Mouse (Mus musculus) lung, embryonic 14.5 days (tissue): ENCODE results near the gene Mfn2. TPM values are rescaled to one million over a fixed set of nuclear protein-coding genes. Genes with fewer than 3 reads are reported as not detected.
A peak's percentile ranks its signal among the peaks of the same experiment; 100 is the strongest.

Experiments used
- ATAC-seq: fragments of 200-750 bp; cut with Nextera tagmentation; 2 replicates; pipeline ENCODE4 v1.8.0; 2017; ENCODE audit warnings: mild to moderate bottlenecking, moderate TSS enrichment, moderate library complexity; ENCODE audit not compliant: insufficient read depth
- DNase-seq: peaks from one replicate; pipeline ENCODE4 v3.0.0-alpha.2; 2015
- H3K27ac ChIP-seq: fragments of 300-500 bp; sonication (generic); 2 replicates; pipeline ENCODE4 v1.5.1; 2014; ENCODE audit warnings: low read depth, mild to moderate bottlenecking, moderate library complexity
- H3K27me3 ChIP-seq: fragments of 300-500 bp; sonication (generic); 2 replicates; pipeline ENCODE4 v1.6.1; 2014; ENCODE audit warnings: low read length, control low read depth; ENCODE audit not compliant: insufficient read depth
- H3K36me3 ChIP-seq: fragments of 300-500 bp; sonication (generic); 2 replicates; pipeline ENCODE4 v1.6.1; 2014; ENCODE audit warnings: control low read depth; ENCODE audit not compliant: insufficient read depth
- H3K4me1 ChIP-seq: fragments of 300-500 bp; sonication (generic); 2 replicates; pipeline ENCODE4 v1.6.1; 2014; ENCODE audit warnings: antibody characterized with exemption, control low read depth; ENCODE audit not compliant: insufficient read depth
- H3K4me2 ChIP-seq: fragments of 300-500 bp; sonication (generic); 2 replicates; pipeline ENCODE4 v1.6.1; 2014; ENCODE audit warnings: mild to moderate bottlenecking
- H3K4me3 ChIP-seq: fragments of 300-500 bp; sonication (generic); 2 replicates; pipeline ENCODE4 v1.5.1; 2014; ENCODE audit warnings: low read depth, low read length
- H3K9ac ChIP-seq: fragments of 300-500 bp; sonication (generic); 2 replicates; pipeline ENCODE4 v1.6.1; 2014
- H3K9me3 ChIP-seq: fragments of 300-500 bp; sonication (generic); 2 replicates; pipeline ENCODE4 v1.6.1; 2016; ENCODE audit warnings: low read depth, low read length, control low read depth
- CTCF ChIP-seq: IDR thresholded peaks from 2 replicates; pipeline ENCODE4 v1.5.1; 2016; ENCODE audit warnings: antibody characterized with exemption, low read depth
- WGBS: fragments of 180-500 bp; shearing (Covaris S2); extraction: QIAGEN DNeasy Blood & Tissue Kit; methylation state at CpG from one replicate; pipeline ENCODE4 v1.1.7; 2014; 5-methylcytosine and 5-hydroxymethylcytosine counted together
- polyA plus RNA-seq: library from polyadenylated mRNA; unstranded; fragments of >200 nt; fragmentation: Nextera tagmentation; extraction: Ambion mirVana; gene quantifications from 2 replicates; pipeline ENCODE4 v1.2.1, GENCODE M21; 2014

Mfn2 gene
- polyA plus RNA-seq, 1 experiment from 2014 or later: 32.6 TPM

DNA sequence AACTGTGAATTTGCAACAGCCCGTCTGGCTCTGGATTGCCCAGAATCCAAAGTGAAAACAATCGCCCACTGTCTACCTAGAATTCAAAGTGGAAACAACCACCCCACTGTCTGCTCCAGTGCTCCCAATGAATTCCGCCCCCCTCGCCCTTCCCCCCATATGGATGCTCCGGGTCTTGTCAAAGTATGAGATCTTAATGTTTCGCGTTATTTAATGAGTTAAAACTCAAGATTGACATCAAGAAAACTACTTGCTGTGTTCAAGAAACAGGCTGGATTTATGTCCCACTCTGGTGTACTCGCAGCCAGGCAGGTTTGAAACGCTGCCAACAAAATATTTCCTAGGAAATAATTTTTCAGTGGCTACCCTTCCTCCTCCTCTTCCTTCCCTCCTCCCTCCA is 35.6 kb upstream of the Mfn2 start:
- WGBS: 37% methylated on average over 9 of the region's 9 CpGs
- Histone ChIP-seq H3K4me2 (peak overlapping the region; percentile 97), H3K27ac (peak overlapping the region; percentile 81), H3K9me3 (no peaks in the 10 kb centered on the region), H3K27me3 (no peaks in the 10 kb centered on the region), H3K9ac (no peak overlapping the region), H3K4me1 (peaks cover 19% of the 10 kb centered on the region), H3K36me3 (peaks cover 11% of the 10 kb centered on the region), H3K4me3 (0 out of 2 replicates have a peak overlapping the region, but pooled peaks have one; percentile 88)
- TF ChIP-seq CTCF: no peak
- ATAC-seq: no peak
- peak; percentile 80 for DNase-seq

- no peaks in the 10 kb centered on the region for H3K27me3 ChIP-seq
- no peaks in the 10 kb centered on the region for H3K9me3 ChIP-seq
- 51% methylated on average over 14 of the region's 14 CpGs for WGBS
- DNase-seq: peak; percentile 65
- ATAC-seq: no peak
- peaks cover 19% of the 10 kb centered on the region for H3K4me1 ChIP-seq
- H3K36me3 ChIP-seq: no peaks in the 10 kb centered on the region
- no peak overlapping the region; the same call in 1 of the 2 replicates for H3K27ac ChIP-seq
- H3K4me3 ChIP-seq: no peak overlapping the region
- TF ChIP-seq CTCF: no peak
- no peak overlapping the region for H3K9ac ChIP-seq
- H3K4me2 ChIP-seq: no peak overlapping the region
Observed at GRCm38 (mm10) chr4:147938148-147939096, 33.9 kb upstream of the Mfn2 start.

DNA sequence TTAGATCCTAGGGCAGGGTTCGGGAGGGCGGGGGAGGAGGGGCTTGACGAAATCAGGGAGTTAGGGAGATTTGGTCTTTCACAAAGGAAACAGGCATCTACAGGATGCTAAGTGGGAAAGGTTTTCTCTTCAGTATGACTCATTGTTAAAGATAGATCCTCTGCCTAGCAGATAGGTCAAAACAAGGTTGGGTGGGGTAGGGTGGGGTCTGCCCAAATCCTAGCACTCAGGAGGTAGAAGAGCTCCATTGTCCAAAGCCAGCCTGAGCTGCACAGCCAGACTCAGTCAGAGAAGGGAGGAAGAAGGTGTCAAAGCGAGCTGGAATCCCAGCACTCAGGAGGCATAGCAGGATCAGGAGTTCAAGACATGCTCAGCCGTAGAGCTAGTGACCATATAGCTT is 33.0 kb upstream of the Mfn2 start:
- Histone ChIP-seq H3K27me3 (no peaks in the 10 kb centered on the region), H3K4me2 (0 out of 2 replicates have a peak overlapping the region, but pooled peaks have one; percentile 84), H3K27ac (no peak overlapping the region), H3K9me3 (no peaks in the 10 kb centered on the region), H3K9ac (no peak overlapping the region), H3K36me3 (no peaks in the 10 kb centered on the region), H3K4me1 (peaks cover 19% of the 10 kb centered on the region), H3K4me3 (no peak overlapping the region)
- DNase-seq (no peak), ATAC-seq (no peak)
- TF ChIP-seq CTCF: no peak
- WGBS: 65% methylated on average over 5 of the region's 5 CpGs

GRCm38 (mm10) chr4:147937021-147937420 is 32.5 kb upstream of the Mfn2 start:
- no peaks in the 10 kb centered on the region for H3K36me3 ChIP-seq
- H3K4me1 ChIP-seq: peaks cover 17% of the 10 kb centered on the region
- ATAC-seq (no peak), DNase-seq (no peak)
- H3K9me3 ChIP-seq: no peaks in the 10 kb centered on the region
- peak overlapping the region; percentile 75 for H3K9ac ChIP-seq
- WGBS: 43% methylated on average over 3 of the region's 3 CpGs
- peak overlapping the region; percentile 84 for H3K4me2 ChIP-seq
- peak overlapping the region; percentile 71 for H3K4me3 ChIP-seq
- H3K27ac ChIP-seq: no peak overlapping the region
- no peak for TF ChIP-seq CTCF
- no peaks in the 10 kb centered on the region for H3K27me3 ChIP-seq

- Histone ChIP-seq H3K27ac (peak within 1 kb of the TSS; percentile 65; the same call in 1 of the 2 replicates), H3K9me3 (no peaks in the 10 kb centered on the region), H3K4me3 (peak within 1 kb of the TSS; percentile 71), H3K4me2 (peak within 1 kb of the TSS; percentile 84), H3K9ac (peak within 1 kb of the TSS; percentile 75), H3K36me3 (no peaks in the 10 kb centered on the region), H3K27me3 (no peaks in the 10 kb centered on the region), H3K4me1 (peaks cover 13% of the 10 kb centered on the region)
- DNase-seq (peak; percentile 90), ATAC-seq (peak; percentile 69)
- TF ChIP-seq CTCF: peak; percentile 24; the same call in 1 of the 2 replicates
- WGBS: under 1% methylated on average over 51 of the region's 51 CpGs
Observed at GRCm38 (mm10) chr4:147936331-147936954, 31.9 kb upstream of the Mfn2 start, which contains the start of gene Plod1. Gene Plod1, minus strand, starts transcription at chr4:147936767.

DNA sequence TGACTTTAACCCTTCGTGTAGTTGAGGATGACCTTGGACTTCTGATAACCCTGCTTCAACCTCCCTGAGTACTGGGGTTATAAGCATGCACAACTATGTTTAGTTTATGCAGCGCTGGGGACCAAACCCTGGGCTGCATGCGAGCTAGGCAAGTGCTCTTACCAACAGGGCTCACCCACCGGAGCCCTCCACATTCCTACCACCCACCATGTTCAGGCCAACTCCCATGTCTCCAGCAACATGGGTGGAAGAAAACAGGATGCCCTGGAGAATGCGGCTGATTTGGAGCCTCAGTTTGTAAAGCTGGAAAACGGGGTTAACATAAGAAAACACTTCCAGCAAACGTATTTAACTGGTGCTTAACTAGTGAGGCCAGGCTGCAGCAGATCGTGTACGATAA is 31.4 kb upstream of the Mfn2 start:
- no peak for DNase-seq
- Histone ChIP-seq H3K36me3 (peaks cover 2% of the 10 kb centered on the region; the same call in 1 of the 2 replicates), H3K9ac (peak overlapping the region; percentile 75), H3K27me3 (no peaks in the 10 kb centered on the region), H3K4me1 (peaks cover 13% of the 10 kb centered on the region), H3K4me3 (peak overlapping the region; percentile 71), H3K9me3 (no peaks in the 10 kb centered on the region), H3K4me2 (peak overlapping the region; percentile 84), H3K27ac (no peak overlapping the region)
- no peak for TF ChIP-seq CTCF
- ATAC-seq: no peak
- 14% methylated on average over 9 of the region's 9 CpGs for WGBS

DNA sequence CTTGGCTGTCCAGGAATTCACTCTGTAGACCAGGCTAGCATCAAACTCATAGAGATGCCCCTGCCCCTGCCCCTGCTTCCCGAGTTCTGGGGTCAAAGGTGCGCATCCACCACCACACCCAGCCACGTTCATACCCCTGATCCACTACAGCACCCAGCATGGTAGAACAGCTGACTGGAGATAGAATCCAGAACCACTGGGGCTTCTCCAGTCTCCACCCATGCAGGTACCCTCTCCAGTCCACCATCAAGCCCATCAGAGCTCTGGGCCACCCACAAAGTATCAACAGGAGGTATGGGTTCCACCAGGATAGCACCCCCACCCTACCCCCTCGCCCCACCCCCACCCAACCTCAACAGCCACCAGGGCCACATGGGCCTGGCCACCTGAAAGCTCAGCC is 30.1 kb upstream of the Mfn2 start:
- ATAC-seq: no peak
- no peak for TF ChIP-seq CTCF
- H3K9me3 ChIP-seq: no peaks in the 10 kb centered on the region
- no peak overlapping the region for H3K9ac ChIP-seq
- H3K36me3 ChIP-seq: peaks cover 11% of the 10 kb centered on the region; the same call in 1 of the 2 replicates
- no peak overlapping the region for H3K4me2 ChIP-seq
- H3K27me3 ChIP-seq: no peaks in the 10 kb centered on the region
- no peak overlapping the region for H3K4me3 ChIP-seq
- DNase-seq: no peak
- WGBS: 78% methylated on average over 4 of the region's 4 CpGs
- H3K27ac ChIP-seq: no peak overlapping the region
- peaks cover 7% of the 10 kb centered on the region for H3K4me1 ChIP-seq
